Mouse (Mus musculus) embryonic facial prominence, embryonic 15.5 days (tissue): ENCODE results near the gene Pmpcb. TPM values are rescaled to one million over a fixed set of nuclear protein-coding genes. Genes with fewer than 3 reads are reported as not detected.

Experiments used
- ATAC-seq: fragments of 200-750 bp; cut with Nextera tagmentation; 2 replicates; pipeline ENCODE4 v1.8.0; 2017; ENCODE audit warnings: low read depth, moderate TSS enrichment; ENCODE audit not compliant: insufficient number of reproducible peaks, low FRiP score, low TSS enrichment
- H3K27ac ChIP-seq: fragments of 300-500 bp; sonication (generic); replicated peaks from 2 replicates; pipeline ENCODE4 v1.5.1; 2015; ENCODE audit warnings: mild to moderate bottlenecking, inconsistent platforms
- H3K27me3 ChIP-seq: fragments of 300-500 bp; sonication (generic); 2 replicates; pipeline ENCODE4 v1.6.1; 2015; ENCODE audit warnings: inconsistent platforms
- H3K36me3 ChIP-seq: fragments of 300-500 bp; sonication (generic); 2 replicates; pipeline ENCODE4 v1.6.1; 2015; ENCODE audit warnings: mild to moderate bottlenecking, inconsistent platforms
- H3K4me1 ChIP-seq: fragments of 300-500 bp; sonication (generic); 2 replicates; pipeline ENCODE4 v1.6.1; 2015; ENCODE audit warnings: inconsistent platforms
- H3K4me2 ChIP-seq: fragments of 300-500 bp; sonication (generic); replicated peaks from 2 replicates; pipeline ENCODE4 v1.6.1; 2015; ENCODE audit warnings: mild to moderate bottlenecking, inconsistent platforms
- H3K4me3 ChIP-seq: fragments of 300-500 bp; sonication (generic); replicated peaks from 2 replicates; pipeline ENCODE4 v1.5.1; 2015; ENCODE audit warnings: mild to moderate bottlenecking, inconsistent platforms
- H3K9ac ChIP-seq: fragments of 300-500 bp; sonication (generic); 2 replicates; pipeline ENCODE4 v1.6.1; 2015; ENCODE audit warnings: inconsistent platforms
- H3K9me3 ChIP-seq: fragments of 300-500 bp; sonication (generic); replicated peaks from 2 replicates; pipeline ENCODE4 v1.6.1; 2016; ENCODE audit warnings: inconsistent platforms
- WGBS: fragments of 180-500 bp; shearing (Covaris S2); methylation state at CpG from one replicate; pipeline ENCODE4 v1.1.7; 2015; 5-methylcytosine and 5-hydroxymethylcytosine counted together
- polyA plus RNA-seq: library from polyadenylated mRNA; unstranded; fragments of >200 nt; fragmentation: Nextera tagmentation; extraction: Ambion mirVana; gene quantifications from 2 replicates; pipeline ENCODE4 v1.2.1, GENCODE M21; 2015

Pmpcb gene
- polyA plus RNA-seq, 1 experiment from 2014 or later: 72.2 TPM

DNA sequence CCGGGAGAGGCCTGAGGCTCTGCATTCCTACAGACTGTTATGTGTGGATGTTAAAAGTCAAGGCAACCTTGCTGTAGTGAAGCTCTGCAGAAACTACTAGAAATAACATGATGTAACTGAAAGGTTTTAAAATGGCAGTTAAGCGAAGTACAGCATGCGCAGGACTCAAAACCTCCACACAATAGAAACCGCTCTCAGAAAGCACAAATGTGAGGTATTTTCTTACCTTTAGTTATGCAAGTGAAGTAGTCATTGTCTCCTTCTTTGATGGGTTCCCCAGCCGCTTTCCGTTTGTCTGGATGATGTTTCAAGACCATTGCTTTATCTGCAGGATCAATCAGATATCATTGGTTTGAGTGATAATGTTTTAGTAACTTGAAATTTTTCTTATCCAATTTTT lies 39.5 kb downstream of the Pmpcb start:
- WGBS: 92% methylated on average over 6 of the region's 6 CpGs
- H3K27me3 ChIP-seq: no peaks in the 10 kb centered on the region
- H3K36me3 ChIP-seq: peaks cover 55% of the 10 kb centered on the region
- H3K4me1 ChIP-seq: no peaks in the 10 kb centered on the region
- no peak overlapping the region for H3K4me2 ChIP-seq
- ATAC-seq: no peak
- no peak overlapping the region for H3K4me3 ChIP-seq
- no peak overlapping the region for H3K9ac ChIP-seq
- no peaks in the 10 kb centered on the region for H3K9me3 ChIP-seq
- no peak overlapping the region for H3K27ac ChIP-seq

DNA sequence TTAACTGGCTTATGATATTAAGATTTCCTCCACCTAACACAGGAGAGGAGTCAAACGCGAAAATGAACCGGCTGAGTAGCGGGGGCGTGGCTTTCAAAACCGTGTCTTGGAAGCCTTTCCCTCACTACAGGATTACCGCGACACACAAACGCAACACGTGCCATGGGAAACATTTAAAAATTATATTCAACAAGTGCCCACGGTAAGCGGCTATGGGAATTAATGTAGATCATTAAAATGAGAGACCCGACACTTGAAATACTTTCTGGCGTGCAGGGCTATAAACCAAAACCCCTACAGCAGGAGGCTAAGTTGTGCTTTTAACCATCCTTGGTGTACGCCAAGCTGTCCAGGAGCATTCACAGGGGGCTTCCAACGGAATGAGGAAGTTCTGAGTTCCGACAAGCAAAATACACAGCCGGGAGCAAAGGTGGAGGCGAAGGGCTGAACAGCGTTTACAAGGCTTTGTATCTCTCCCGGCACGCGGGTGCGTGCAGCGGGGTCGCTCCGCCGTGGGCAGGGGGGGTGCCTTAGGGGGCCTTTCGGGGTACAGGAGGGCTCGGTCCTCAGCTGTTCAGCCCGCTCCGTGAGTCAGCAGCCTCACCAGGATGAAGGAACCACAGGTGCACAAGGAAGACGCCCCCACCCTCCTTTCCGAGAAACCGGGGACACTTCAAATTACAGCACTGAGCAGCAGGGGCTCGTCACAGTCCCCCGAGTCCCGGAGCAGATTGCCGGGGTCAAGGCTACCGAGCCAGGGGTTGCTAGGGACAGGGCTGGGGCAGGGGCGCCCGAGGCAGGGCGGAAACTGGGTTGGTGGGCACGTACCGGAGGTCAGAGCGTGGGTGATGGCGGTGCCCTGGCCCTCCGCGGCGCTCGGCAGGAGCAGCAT lies 47.5 kb downstream of the Pmpcb start:
- H3K27ac ChIP-seq: no peak overlapping the region
- WGBS: under 1% methylated on average over 51 of the region's 51 CpGs
- peak overlapping the region; percentile 75 for H3K9ac ChIP-seq
- H3K9me3 ChIP-seq: no peaks in the 10 kb centered on the region
- no peaks in the 10 kb centered on the region for H3K27me3 ChIP-seq
- peak overlapping the region; percentile 87 for H3K4me2 ChIP-seq
- peak overlapping the region; percentile 94 for H3K4me3 ChIP-seq
- peak; percentile 71 for ATAC-seq
- H3K4me1 ChIP-seq: peaks cover 17% of the 10 kb centered on the region
- H3K36me3 ChIP-seq: peaks cover 37% of the 10 kb centered on the region

DNA sequence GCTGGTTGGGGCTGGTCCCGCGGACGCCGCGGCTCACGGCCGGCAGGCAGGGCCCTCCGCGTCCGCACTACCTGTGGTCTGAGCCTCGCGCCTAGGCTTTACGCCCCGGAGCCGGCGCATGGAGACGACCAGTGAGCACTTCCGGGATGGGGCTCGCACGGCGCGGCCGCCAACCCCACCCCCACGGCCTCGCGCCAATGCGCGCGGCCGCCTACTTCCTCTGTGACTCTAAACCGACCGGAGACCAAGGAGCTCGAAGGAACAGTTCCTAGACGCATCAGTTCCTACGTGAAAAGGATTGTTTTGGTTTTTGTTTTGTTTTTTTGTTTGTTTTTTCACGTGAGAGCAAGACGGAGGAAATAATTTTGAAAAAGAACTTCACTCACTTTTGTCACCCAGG lies 48.1 kb downstream of the Pmpcb start, which contains the start of the genes Dnajc2 and Psmc2:
TSS of gene Dnajc2 (minus strand) at position 199 of the 400 bp plus-strand sequence.
TSS of gene Psmc2 (plus strand) at position 231 of the 400 bp plus-strand sequence.
- peak; percentile 94 for ATAC-seq
- WGBS: under 1% methylated on average over 37 of the region's 37 CpGs
- Histone ChIP-seq H3K4me3 (peak within 1 kb of the TSS; percentile 94), H3K27ac (peak within 1 kb of the TSS; percentile 89), H3K9ac (peak within 1 kb of the TSS; percentile 80), H3K27me3 (no peaks in the 10 kb centered on the region), H3K36me3 (peaks cover 30% of the 10 kb centered on the region), H3K9me3 (no peaks in the 10 kb centered on the region), H3K4me1 (peaks cover 19% of the 10 kb centered on the region), H3K4me2 (peak within 1 kb of the TSS; percentile 87)

DNA sequence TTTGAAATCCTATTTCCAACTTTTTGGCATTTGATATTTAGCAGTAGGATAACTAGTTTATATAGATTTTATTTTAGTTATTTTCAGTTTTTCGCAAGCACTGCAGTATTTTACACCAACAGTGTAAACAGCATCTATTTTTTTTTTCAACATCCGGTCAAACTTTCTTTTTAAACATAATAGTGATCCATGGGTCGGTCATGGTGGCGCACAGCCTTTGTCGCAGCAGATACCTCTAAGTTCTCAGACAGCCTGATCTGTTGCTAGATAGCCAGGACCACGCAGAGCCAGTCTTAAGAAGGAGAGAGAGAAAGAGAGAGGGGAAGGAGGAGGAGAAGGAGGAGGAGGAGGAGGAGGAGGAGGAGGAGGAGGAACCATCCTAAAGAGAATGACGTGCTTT lies 48.8 kb downstream of the Pmpcb start:
- Histone ChIP-seq H3K4me2 (no peak overlapping the region), H3K9ac (no peak overlapping the region), H3K27ac (no peak overlapping the region), H3K27me3 (no peaks in the 10 kb centered on the region), H3K9me3 (no peaks in the 10 kb centered on the region), H3K4me1 (peaks cover 19% of the 10 kb centered on the region), H3K36me3 (peaks cover 23% of the 10 kb centered on the region), H3K4me3 (no peak overlapping the region)
- 81% methylated on average over 7 of the region's 7 CpGs for WGBS
- no peak for ATAC-seq

DNA sequence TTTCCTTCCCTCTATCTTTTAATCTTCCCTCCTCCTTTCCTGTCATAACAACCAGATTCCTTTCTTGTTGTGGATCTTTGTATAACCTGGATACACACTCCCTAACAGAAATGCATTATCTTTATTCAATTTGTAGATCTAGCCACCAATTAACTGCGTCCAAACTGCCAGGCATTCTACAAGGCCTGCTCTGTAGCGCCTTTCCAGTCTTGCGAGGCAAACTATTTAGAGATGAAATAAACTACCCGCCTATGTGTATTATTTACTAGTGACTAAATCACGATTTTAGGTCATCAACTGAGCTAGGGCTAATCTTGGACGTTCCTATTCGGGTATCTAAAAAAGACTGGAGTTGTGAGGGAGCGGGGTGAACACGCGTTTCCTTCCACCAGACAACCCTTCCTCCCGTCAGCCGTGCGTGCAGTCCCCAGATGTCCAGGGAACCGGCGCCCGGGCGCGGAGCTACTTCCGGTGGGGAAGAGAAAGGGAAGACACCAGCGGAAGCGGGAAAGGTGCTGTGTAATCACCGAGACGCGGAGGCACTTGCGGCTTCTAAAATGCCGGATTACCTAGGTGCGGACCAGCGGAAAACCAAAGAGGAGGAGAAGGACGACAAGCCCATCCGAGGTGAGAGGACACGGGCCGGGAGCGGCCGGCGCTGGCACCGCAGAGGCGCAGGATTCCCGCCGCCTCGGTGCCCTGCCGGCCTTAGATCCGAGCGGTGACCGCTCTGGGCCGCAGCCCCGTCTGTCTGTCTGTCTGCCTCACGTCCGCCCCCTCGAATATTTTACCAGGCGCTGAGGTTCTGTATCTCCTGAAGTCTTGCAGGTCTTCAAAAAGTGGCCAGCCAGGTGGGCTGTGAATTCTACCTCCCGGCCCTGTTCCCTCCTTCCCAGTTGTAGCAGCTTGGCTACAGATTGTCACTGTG lies 49.6 kb downstream of the Pmpcb start:
- Histone ChIP-seq H3K27me3 (no peaks in the 10 kb centered on the region), H3K9ac (peak overlapping the region; percentile 80), H3K4me3 (peak overlapping the region; percentile 78), H3K4me1 (peaks cover 19% of the 10 kb centered on the region), H3K4me2 (peak overlapping the region; percentile 65), H3K27ac (peak overlapping the region; percentile 89), H3K36me3 (peaks cover 20% of the 10 kb centered on the region), H3K9me3 (no peaks in the 10 kb centered on the region)
- ATAC-seq: peak; percentile 64; the same call in 1 of the 2 replicates
- whole genome bisulfite sequencing: 1% methylated on average over 51 of the region's 51 CpGs

DNA sequence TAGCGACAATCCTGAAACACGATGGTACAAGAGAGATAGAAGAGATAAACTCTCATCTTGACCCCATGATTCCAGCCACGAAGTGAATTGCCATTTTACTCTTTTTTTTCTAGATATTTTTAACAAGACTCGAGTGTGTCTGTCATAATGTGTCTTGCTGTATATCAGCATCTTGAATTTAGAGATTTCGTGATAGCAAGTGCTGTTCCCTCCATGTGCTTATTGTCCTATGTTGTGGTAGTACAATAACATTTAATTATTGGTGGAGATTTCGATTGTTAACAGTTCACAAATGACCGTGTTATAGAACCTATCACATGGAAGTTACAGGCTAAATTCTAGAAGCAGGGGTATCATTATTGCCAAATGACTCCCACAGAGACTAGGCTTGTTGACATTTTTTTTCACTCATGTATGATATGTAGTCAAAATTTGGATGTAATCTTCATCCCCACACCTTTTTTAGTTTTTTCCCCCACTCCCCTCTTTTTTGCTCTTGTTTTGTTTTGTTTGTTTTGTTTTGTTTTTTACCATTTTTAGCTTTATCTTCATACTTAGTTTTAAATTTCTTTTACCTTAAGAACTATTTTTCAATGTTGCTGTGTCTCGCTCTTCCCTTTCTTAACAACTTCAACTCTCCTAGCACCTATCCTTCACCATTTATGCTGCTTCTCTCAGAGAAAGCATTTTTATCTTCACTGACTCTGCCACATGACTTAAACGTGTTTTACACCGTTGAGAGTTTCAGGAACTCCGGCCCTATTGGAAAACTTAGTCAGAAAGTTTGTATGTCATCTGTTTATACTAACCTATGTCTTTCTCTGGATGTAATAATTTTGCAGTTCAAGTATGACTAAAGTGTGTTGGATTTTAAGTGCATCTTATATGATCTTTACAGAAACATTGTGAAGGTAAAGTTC lies 50.5 kb downstream of the Pmpcb start:
- peaks cover 18% of the 10 kb centered on the region for H3K36me3 ChIP-seq
- H3K9me3 ChIP-seq: no peaks in the 10 kb centered on the region
- no peak for ATAC-seq
- peak overlapping the region; percentile 78 for H3K4me3 ChIP-seq
- peak overlapping the region; percentile 65 for H3K4me2 ChIP-seq
- peaks cover 19% of the 10 kb centered on the region for H3K4me1 ChIP-seq
- WGBS: 35% methylated on average over 11 of the region's 11 CpGs
- H3K27me3 ChIP-seq: no peaks in the 10 kb centered on the region
- H3K27ac ChIP-seq: peak overlapping the region; percentile 89; the same call in 1 of the 2 replicates
- H3K9ac ChIP-seq: peak overlapping the region; percentile 80

DNA sequence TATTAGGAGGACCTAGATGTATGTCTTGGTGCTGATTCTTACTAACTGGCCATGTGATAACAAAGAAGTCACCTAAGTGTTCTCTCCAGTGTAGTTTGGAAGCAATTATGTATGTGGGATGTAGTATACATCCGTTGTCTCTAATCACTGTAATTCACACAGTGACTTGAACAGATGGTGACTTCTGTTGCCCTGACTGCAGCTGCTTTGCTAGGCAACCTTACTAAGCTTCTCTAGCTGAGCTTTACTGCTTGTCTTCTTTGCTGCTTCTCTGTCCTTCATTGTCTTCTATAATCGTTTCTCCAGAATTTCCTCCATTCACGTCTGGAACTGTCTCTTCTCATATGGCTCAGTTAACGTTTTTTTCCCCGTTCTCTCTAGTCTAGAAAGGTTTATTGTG lies 52.1 kb downstream of the Pmpcb start:
- no peak overlapping the region for H3K27ac ChIP-seq
- H3K4me3 ChIP-seq: no peak overlapping the region
- H3K9ac ChIP-seq: no peak overlapping the region
- peaks cover 19% of the 10 kb centered on the region for H3K4me1 ChIP-seq
- peaks cover 17% of the 10 kb centered on the region for H3K36me3 ChIP-seq
- 67% methylated on average over 5 of the region's 5 CpGs for WGBS
- H3K4me2 ChIP-seq: no peak overlapping the region
- ATAC-seq: no peak
- no peaks in the 10 kb centered on the region for H3K9me3 ChIP-seq
- H3K27me3 ChIP-seq: no peaks in the 10 kb centered on the region

DNA sequence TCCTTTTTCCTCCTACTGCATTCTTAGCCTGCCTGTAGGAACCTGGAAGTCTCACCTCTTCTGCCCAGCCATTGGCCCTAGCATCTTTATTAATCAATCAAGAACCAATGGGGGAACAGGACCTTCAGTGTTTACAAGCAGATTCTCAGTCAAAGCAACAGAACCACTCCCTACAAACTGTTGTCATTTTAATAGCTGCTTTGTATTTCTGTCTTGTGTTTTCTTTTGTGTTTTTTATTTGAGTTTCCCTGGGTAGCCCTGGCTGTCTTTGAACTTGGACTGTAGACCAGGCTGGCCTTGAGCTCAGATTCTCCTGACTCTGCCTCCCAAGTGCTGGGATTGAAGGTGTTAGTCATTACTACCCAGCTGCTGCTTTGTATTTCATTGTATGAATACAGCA lies 55.2 kb downstream of the Pmpcb start:
- Histone ChIP-seq H3K27me3 (no peaks in the 10 kb centered on the region), H3K4me3 (no peak overlapping the region), H3K9ac (no peak overlapping the region), H3K9me3 (no peaks in the 10 kb centered on the region), H3K36me3 (peaks cover 32% of the 10 kb centered on the region), H3K4me1 (peaks cover 19% of the 10 kb centered on the region), H3K27ac (no peak overlapping the region), H3K4me2 (no peak overlapping the region)
- ATAC-seq: no peak

DNA sequence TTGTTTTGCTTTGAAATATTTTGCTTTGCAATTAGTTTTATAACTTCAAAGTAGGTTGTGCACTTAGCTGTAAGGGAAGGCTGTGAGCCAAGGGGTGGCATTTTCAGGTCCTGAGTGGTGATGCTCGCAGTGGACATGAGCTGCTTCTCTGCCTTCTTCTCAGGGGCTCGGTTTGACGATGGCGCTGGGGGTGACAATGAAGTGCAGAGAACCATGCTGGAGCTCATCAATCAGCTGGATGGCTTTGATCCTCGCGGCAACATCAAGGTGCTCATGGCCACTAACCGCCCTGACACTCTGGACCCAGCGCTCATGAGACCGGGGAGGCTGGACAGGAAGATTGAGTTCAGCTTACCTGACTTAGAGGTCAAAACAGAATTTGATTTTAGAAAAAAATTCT lies 66.0 kb downstream of the Pmpcb start:
- peaks cover 55% of the 10 kb centered on the region for H3K36me3 ChIP-seq
- no peaks in the 10 kb centered on the region for H3K4me1 ChIP-seq
- ATAC-seq: no peak
- no peak overlapping the region for H3K4me3 ChIP-seq
- no peaks in the 10 kb centered on the region for H3K9me3 ChIP-seq
- WGBS: 92% methylated on average over 9 of the region's 9 CpGs
- H3K9ac ChIP-seq: no peak overlapping the region
- no peak overlapping the region for H3K4me2 ChIP-seq
- no peaks in the 10 kb centered on the region for H3K27me3 ChIP-seq
- H3K27ac ChIP-seq: no peak overlapping the region

DNA sequence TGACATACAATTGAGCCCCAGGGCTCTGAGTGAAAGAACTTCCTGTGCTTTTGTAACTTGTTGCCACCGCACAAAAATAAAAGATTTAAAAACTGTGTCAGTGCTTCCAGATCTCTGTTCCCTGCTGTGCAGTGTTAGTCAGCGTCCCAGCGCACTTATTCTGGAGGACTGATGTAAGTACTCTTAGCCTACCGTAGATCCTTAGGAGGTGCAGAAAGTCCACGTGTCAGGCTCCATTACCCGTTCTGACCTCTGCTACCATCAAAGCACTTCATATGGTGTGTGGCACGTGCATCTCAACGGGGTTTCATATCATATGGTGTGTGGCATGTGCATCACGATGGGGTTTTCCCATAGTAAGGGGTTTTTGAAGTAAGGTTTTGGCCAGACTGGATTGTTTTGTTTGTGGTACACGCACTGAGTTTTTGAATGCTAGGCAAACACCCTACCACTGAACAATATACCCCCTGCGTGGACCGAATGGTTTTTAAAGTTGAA lies 66.8 kb downstream of the Pmpcb start:
- Histone ChIP-seq H3K27ac (no peak overlapping the region), H3K27me3 (no peaks in the 10 kb centered on the region), H3K9ac (no peak overlapping the region), H3K4me3 (no peak overlapping the region), H3K9me3 (no peaks in the 10 kb centered on the region), H3K36me3 (peaks cover 49% of the 10 kb centered on the region), H3K4me2 (no peak overlapping the region), H3K4me1 (no peaks in the 10 kb centered on the region)
- 94% methylated on average over 12 of the region's 12 CpGs for WGBS
- ATAC-seq: no peak
